18 mouse cellular contexts compared by ENCODE assay signal in genomic region chr11:102599912-102600311, GRCm38 (mm10). TPM values are rescaled to one million over a fixed set of nuclear protein-coding genes. Genes with fewer than 3 reads are reported as not detected.
DNase-seq lines count a peak whose midpoint lies in the region; ATAC-seq and TF ChIP-seq lines count a peak whose summit lies in the region.
"Had no signal": no experiment of that assay in that cellular context is flagged by ENCODE, and none has a peak within 500 bp of the region (broad histone marks: within the 10 kb centered on the region; RNA-seq: fewer than 3 reads in every experiment).

No protein-coding gene starts in this region.

- no peaks in the 10 kb centered on the region for H3K9me3 ChIP-seq in liver, postnatal 0 days (ENCODE audit: low read length)
- H3K9me3 ChIP-seq in liver, embryonic 11.5 days (ENCODE audit: control insufficient read depth, low read length) = no peaks in the 10 kb centered on the region
- no peaks in the 10 kb centered on the region for H3K9me3 ChIP-seq in E14TG2a.4 (ENCODE audit: low read length)
- H3K9me3 ChIP-seq in hindbrain, embryonic 10.5 days = no peaks in the 10 kb centered on the region
- H3K9me3 ChIP-seq: heart, embryonic 15.5 days; limb, embryonic 12.5 days; neural tube, embryonic 15.5 days had no signal

- TF ChIP-seq CTCF in gastrocnemius, adult 2 months (IDR thresholded peaks at IDR 0.05) = peak; percentile 35
- TF ChIP-seq CTCF in liver, postnatal 0 days (IDR thresholded peaks at IDR 0.05; ENCODE audit: low read depth) = peak; percentile 37
- peak; percentile 52 for TF ChIP-seq CTCF in E14TG2a.4 (conservative IDR thresholded peaks at IDR 0.05; ENCODE audit: low read length)
- no peak; the same call in 1 of the 2 replicates for TF ChIP-seq CTCF in cerebellum, adult 2 months (IDR thresholded peaks at IDR 0.05; ENCODE audit: borderline replicate concordance, insufficient read depth, low read depth, low read length)

- no peak for TF ChIP-seq EP300 in liver, postnatal 0 days (IDR thresholded peaks at IDR 0.05; ENCODE audit: low read depth)

- no peak overlapping the region for H3K4me3 ChIP-seq in gastrocnemius, adult 2 months
- H3K4me3 ChIP-seq in liver, postnatal 0 days (ENCODE audit: low read depth, low read length) = no peak overlapping the region
- H3K4me3 ChIP-seq in liver, embryonic 11.5 days (ENCODE audit: low read depth, low read length) = no peak overlapping the region
- no peak overlapping the region for H3K4me3 ChIP-seq in E14TG2a.4 (replicated peaks; ENCODE audit: low read length)
- no peak overlapping the region for H3K4me3 ChIP-seq in cerebellum, adult 2 months (replicated peaks; ENCODE audit: insufficient read depth, low read depth, low read length)
- no peak overlapping the region for H3K4me3 ChIP-seq in hindbrain, embryonic 10.5 days
- H3K4me3 ChIP-seq: heart, embryonic 15.5 days; limb, embryonic 12.5 days; neural tube, embryonic 15.5 days had no signal

- no peak overlapping the region for H3K9ac ChIP-seq in liver, postnatal 0 days (replicated peaks)
- H3K9ac ChIP-seq in liver, embryonic 11.5 days (ENCODE audit: low read depth, low read length) = no peak overlapping the region
- H3K9ac ChIP-seq: heart, embryonic 15.5 days; limb, embryonic 12.5 days; neural tube, embryonic 15.5 days had no signal

- intact Hi-C loops in gastrocnemius, adult 2 months (cut with DNase I) = loop anchor here (5.0 kb wide), 1 partner anchor 37 kb away; no protein-coding TSS in a partner anchor
- intact Hi-C loops in gastrocnemius, postnatal 14 days (cut with DNase I; ENCODE audit: low total_unique reads) = no loop called here

- H3K27me3 ChIP-seq in liver, postnatal 0 days (ENCODE audit: insufficient read depth, low read length) = peaks cover 38% of the 10 kb centered on the region
- H3K27me3 ChIP-seq in liver, embryonic 11.5 days (replicated peaks; ENCODE audit: control insufficient read depth, insufficient read depth, low read length) = peaks cover 37% of the 10 kb centered on the region
- peaks cover 26% of the 10 kb centered on the region for H3K27me3 ChIP-seq in E14TG2a.4 (ENCODE audit: insufficient read depth, low read length)
- no peaks in the 10 kb centered on the region for H3K27me3 ChIP-seq in cerebellum, adult 2 months (ENCODE audit: control insufficient read depth, insufficient read depth, low read length)
- H3K27me3 ChIP-seq in hindbrain, embryonic 10.5 days (ENCODE audit: insufficient read depth, poor library complexity, severe bottlenecking) = peaks cover 17% of the 10 kb centered on the region
- H3K27me3 ChIP-seq: neural tube, embryonic 15.5 days had no signal

- H3K4me1 ChIP-seq in liver, postnatal 0 days (ENCODE audit: insufficient read depth) = peaks cover 3% of the 10 kb centered on the region; the same call in 1 of the 2 replicates
- H3K4me1 ChIP-seq in liver, embryonic 11.5 days (replicated peaks; ENCODE audit: control insufficient read depth, insufficient read depth, low read length) = no peaks in the 10 kb centered on the region
- peaks cover 56% of the 10 kb centered on the region for H3K4me1 ChIP-seq in E14TG2a.4 (replicated peaks; ENCODE audit: low read depth, low read length)
- H3K4me1 ChIP-seq in cerebellum, adult 2 months (ENCODE audit: control insufficient read depth, insufficient read depth, low read length) = no peaks in the 10 kb centered on the region
- H3K4me1 ChIP-seq in hindbrain, embryonic 10.5 days (replicated peaks) = peaks cover 34% of the 10 kb centered on the region

- H3K27ac ChIP-seq in gastrocnemius, adult 2 months = no peak overlapping the region
- H3K27ac ChIP-seq in liver, postnatal 0 days (ENCODE audit: low read depth) = no peak overlapping the region
- no peak overlapping the region for H3K27ac ChIP-seq in liver, embryonic 11.5 days (ENCODE audit: low read depth, low read length)
- no peak overlapping the region for H3K27ac ChIP-seq in cerebellum, adult 2 months (ENCODE audit: insufficient read depth, low read length)
- no peak overlapping the region for H3K27ac ChIP-seq in hindbrain, embryonic 10.5 days
- H3K27ac ChIP-seq: heart, embryonic 15.5 days; limb, embryonic 12.5 days; neural tube, embryonic 15.5 days had no signal

- no peaks in the 10 kb centered on the region for H3K36me3 ChIP-seq in liver, postnatal 0 days (replicated peaks; ENCODE audit: insufficient read depth, low read length)
- H3K36me3 ChIP-seq in liver, embryonic 11.5 days (ENCODE audit: control insufficient read depth, insufficient read depth, low read length) = no peaks in the 10 kb centered on the region
- H3K36me3 ChIP-seq in E14TG2a.4 (ENCODE audit: insufficient read depth, low read length) = no peaks in the 10 kb centered on the region
- H3K36me3 ChIP-seq in hindbrain, embryonic 10.5 days = no peaks in the 10 kb centered on the region
- H3K36me3 ChIP-seq: heart, embryonic 15.5 days; limb, embryonic 12.5 days; neural tube, embryonic 15.5 days had no signal

- ATAC-seq in liver, postnatal 0 days = no peak
- ATAC-seq in liver, embryonic 11.5 days (replicated peaks; ENCODE audit: low FRiP score) = no peak
- ATAC-seq: forebrain, embryonic 14.5 days had no signal

- no peak for DNase-seq in gastrocnemius, adult 2 months
- no peak for DNase-seq in gastrocnemius, postnatal 14 days
- no peak for DNase-seq in liver, postnatal 0 days
- no peak for DNase-seq in liver, embryonic 11.5 days (ENCODE audit: low spot score)
- peak; percentile 24 for DNase-seq in c-Kit-positive CD71-negative TER-119-negative erythroid progenitor cells, embryonic 14.5 days (ENCODE audit: low read depth)
- no peak for DNase-seq in cerebellum, adult 2 months
- DNase-seq in hindbrain, embryonic 10.5 days (ENCODE audit: low spot score) = no peak
- DNase-seq: cerebellum, postnatal 10 days; gastrocnemius, postnatal 36 days; kidney, postnatal 10 days; lung, postnatal 4 days; right cerebral cortex, postnatal 14 days had no signal

- TF ChIP-seq POLR2A in cerebellum, adult 2 months (IDR thresholded peaks at IDR 0.05; ENCODE audit: borderline replicate concordance, insufficient read depth, low read length) = no peak

- H3K4me2 ChIP-seq in liver, postnatal 0 days (ENCODE audit: low read depth, low read length) = no peak overlapping the region
- no peak overlapping the region for H3K4me2 ChIP-seq in liver, embryonic 11.5 days
- H3K4me2 ChIP-seq: heart, embryonic 15.5 days; limb, embryonic 12.5 days; neural tube, embryonic 15.5 days had no signal

- 68% methylated on average over 3 of the region's 3 CpGs for WGBS in liver, postnatal 0 days (ENCODE audit: insufficient replicate concordance)
- 74% methylated on average over 3 of the region's 3 CpGs for WGBS in liver, embryonic 11.5 days
- WGBS in cerebellum, adult 2 months = 86% methylated on average over 3 of the region's 3 CpGs
- 86% methylated on average over 3 of the region's 3 CpGs for WGBS in hindbrain, embryonic 10.5 days

RNA-seq across cellular contexts. Expression of gene Fzd2, which starts 4.3 kb away (rescaled TPM):
- 1 to 10 TPM; 1.2 to 2.1 TPM for total RNA-seq in gastrocnemius, adult 2 months (2021)
- 1 to 10 TPM; 3.6 to 7.3 TPM for total RNA-seq in gastrocnemius, postnatal 14 days (2021)
- 0.17 and 0.22 TPM in 2 replicates for polyA plus RNA-seq in liver, postnatal 0 days (2015; fragmentation: Nextera tagmentation; extraction: Ambion mirVana)
- 8.4 and 9.0 TPM in 2 replicates for polyA plus RNA-seq in liver, embryonic 11.5 days (2014; fragmentation: Nextera tagmentation; extraction: Ambion mirVana)
- 2.7 and 2.9 TPM in 2 replicates for polyA plus RNA-seq in cerebellum, adult 2 months (2012; rRNA removed)
- polyA plus RNA-seq in hindbrain, embryonic 10.5 days (2016; fragmentation: Nextera tagmentation; extraction: Ambion mirVana) = 31.8 and 36.9 TPM in 2 replicates
- total RNA-seq: monocyte, adult 5-6 weeks had no signal

RNA-seq across cellular contexts. Expression of gene Gm11627, which starts 20.7 kb away (rescaled TPM):
- total RNA-seq in gastrocnemius, adult 2 months (2021) = not detected
- under 1 TPM; 0.38 to 0.66 TPM for total RNA-seq in gastrocnemius, postnatal 14 days (2021)
- not detected in 2 replicates for polyA plus RNA-seq in liver, postnatal 0 days (2015; fragmentation: Nextera tagmentation; extraction: Ambion mirVana)
- 1.2 and 1.4 TPM in 2 replicates for polyA plus RNA-seq in liver, embryonic 11.5 days (2014; fragmentation: Nextera tagmentation; extraction: Ambion mirVana)
- 1.1 and 1.3 TPM in 2 replicates for polyA plus RNA-seq in cerebellum, adult 2 months (2012; rRNA removed)
- 9.0 and 9.1 TPM in 2 replicates for polyA plus RNA-seq in hindbrain, embryonic 10.5 days (2016; fragmentation: Nextera tagmentation; extraction: Ambion mirVana)
- total RNA-seq: gastrocnemius, postnatal 36 days; monocyte, adult 5-6 weeks had no signal

RNA-seq across cellular contexts. Expression of gene Gpatch8, which starts 43.7 kb away (rescaled TPM):
- 10 to 100 TPM; 23.7 to 26.8 TPM for total RNA-seq in gastrocnemius, adult 2 months (2021)
- total RNA-seq in gastrocnemius, postnatal 14 days (2021) = 10 to 100 TPM; 21.1 to 27.7 TPM
- polyA plus RNA-seq in liver, postnatal 0 days (2015; fragmentation: Nextera tagmentation; extraction: Ambion mirVana) = 11.1 and 12.2 TPM in 2 replicates
- polyA plus RNA-seq in liver, embryonic 11.5 days (2014; fragmentation: Nextera tagmentation; extraction: Ambion mirVana) = 30.0 and 35.4 TPM in 2 replicates
- polyA plus RNA-seq in cerebellum, adult 2 months (2012; rRNA removed) = 64.7 and 66.9 TPM in 2 replicates
- polyA plus RNA-seq in hindbrain, embryonic 10.5 days (2016; fragmentation: Nextera tagmentation; extraction: Ambion mirVana) = 63.0 and 66.5 TPM in 2 replicates
